Mouse (Mus musculus) heart, embryonic 11.5 days (tissue): ENCODE data around the gene Spocd1. TPM values are rescaled to one million over a fixed set of nuclear protein-coding genes. Genes with fewer than 3 reads are reported as not detected.

Experiments used
- ATAC-seq: fragments of 200-750 bp; cut with Nextera tagmentation; replicated peaks from 2 replicates; pipeline ENCODE4 v1.8.0; 2017; ENCODE audit warnings: moderate library complexity; ENCODE audit not compliant: insufficient number of reproducible peaks, low FRiP score, low TSS enrichment
- H3K27ac ChIP-seq: fragments of 300-500 bp; sonication (generic); 2 replicates; pipeline ENCODE4 v1.5.1; 2014; ENCODE audit warnings: mild to moderate bottlenecking, low read depth, low read length
- H3K27me3 ChIP-seq: fragments of 300-500 bp; sonication (generic); 2 replicates; pipeline ENCODE4 v1.6.1; 2014; ENCODE audit warnings: mild to moderate bottlenecking, low read length, mixed read lengths; ENCODE audit not compliant: control insufficient read depth, insufficient read depth
- H3K36me3 ChIP-seq: fragments of 300-500 bp; sonication (generic); 2 replicates; pipeline ENCODE4 v1.6.1; 2014; ENCODE audit warnings: mild to moderate bottlenecking, low read length, moderate library complexity, mixed read lengths; ENCODE audit not compliant: control insufficient read depth, insufficient read depth
- H3K4me1 ChIP-seq: fragments of 300-500 bp; sonication (generic); 2 replicates; pipeline ENCODE4 v1.6.1; 2014; ENCODE audit warnings: low read length; ENCODE audit not compliant: control insufficient read depth, insufficient read depth
- H3K4me2 ChIP-seq: fragments of 300-500 bp; sonication (generic); 2 replicates; pipeline ENCODE4 v1.6.1; 2014; ENCODE audit warnings: mild to moderate bottlenecking, moderate library complexity
- H3K4me3 ChIP-seq: fragments of 300-500 bp; sonication (generic); 2 replicates; pipeline ENCODE4 v1.5.1; 2014; ENCODE audit warnings: low read depth, low read length
- H3K9ac ChIP-seq: fragments of 300-500 bp; sonication (generic); 2 replicates; pipeline ENCODE4 v1.6.1; 2014; ENCODE audit warnings: mild to moderate bottlenecking, low read depth, low read length, moderate library complexity
- H3K9me3 ChIP-seq: fragments of 300-500 bp; sonication (generic); replicated peaks from 2 replicates; pipeline ENCODE4 v1.6.1; 2016; ENCODE audit warnings: low read length; ENCODE audit not compliant: control insufficient read depth
- WGBS: fragments of 180-500 bp; shearing (Covaris S2); extraction: QIAGEN DNeasy Blood & Tissue Kit; methylation state at CpG from one replicate; pipeline ENCODE4 v1.1.7; 2014; ENCODE audit not compliant: insufficient replicate concordance; 5-methylcytosine and 5-hydroxymethylcytosine counted together
- polyA plus RNA-seq: library from polyadenylated mRNA; unstranded; fragments of >200 nt; fragmentation: Nextera tagmentation; extraction: Ambion mirVana; gene quantifications from 2 replicates; pipeline ENCODE4 v1.2.1, GENCODE M21; 2014

Gene Spocd1
- polyA plus RNA-seq, 1 experiment from 2014 or later, result 0.34 TPM

GRCm38 (mm10) chr4:129970861-129971260 lies 41.8 kb downstream of the Spocd1 start:
- peaks cover 18% of the 10 kb centered on the region for H3K27me3 ChIP-seq
- H3K4me3 ChIP-seq, result no peak overlapping the region
- peaks cover 5% of the 10 kb centered on the region; the same call in 1 of the 2 replicates for H3K4me1 ChIP-seq
- no peak for ATAC-seq
- no peak overlapping the region for H3K9ac ChIP-seq
- 87% methylated on average over 11 of the region's 11 CpGs for WGBS
- H3K4me2 ChIP-seq, result no peak overlapping the region
- H3K36me3 ChIP-seq, result no peaks in the 10 kb centered on the region
- H3K27ac ChIP-seq, result no peak overlapping the region
- no peaks in the 10 kb centered on the region for H3K9me3 ChIP-seq

GRCm38 (mm10) chr4:129971989-129972388 lies 42.9 kb downstream of the Spocd1 start:
- Histone ChIP-seq H3K27me3 (peaks cover 21% of the 10 kb centered on the region), H3K4me2 (no peak overlapping the region), H3K9ac (no peak overlapping the region), H3K4me1 (peaks cover 5% of the 10 kb centered on the region; the same call in 1 of the 2 replicates), H3K4me3 (no peak overlapping the region), H3K9me3 (no peaks in the 10 kb centered on the region), H3K27ac (no peak overlapping the region), H3K36me3 (no peaks in the 10 kb centered on the region)
- 27% methylated on average over 7 of the region's 7 CpGs for whole genome bisulfite sequencing
- no peak; the same call in 1 of the 2 replicates for ATAC-seq

DNA sequence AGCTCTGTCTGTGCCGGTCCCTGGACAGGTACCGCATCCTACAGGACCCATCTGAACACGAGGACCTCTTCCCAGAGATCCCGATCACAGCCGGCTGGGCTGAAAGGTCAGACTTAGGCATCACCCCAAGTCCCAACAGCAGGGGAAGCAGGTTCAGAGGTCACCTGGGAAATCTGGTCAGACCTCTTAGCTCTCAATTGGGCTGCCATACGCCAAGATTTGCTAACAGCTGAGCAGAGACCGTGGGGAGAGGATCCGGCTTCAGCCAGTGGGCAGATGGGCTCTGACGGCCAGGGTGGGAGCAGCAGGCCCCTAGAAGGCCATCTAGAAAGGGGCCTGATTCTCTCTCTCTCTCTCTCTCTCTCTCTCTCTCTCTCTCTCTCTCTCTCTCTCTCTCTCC lies 45.2 kb downstream of the Spocd1 start:
- H3K27me3 ChIP-seq, result peaks cover 24% of the 10 kb centered on the region
- H3K4me1 ChIP-seq, result peaks cover 3% of the 10 kb centered on the region; the same call in 1 of the 2 replicates
- H3K36me3 ChIP-seq, result no peaks in the 10 kb centered on the region
- H3K9me3 ChIP-seq, result no peaks in the 10 kb centered on the region
- H3K9ac ChIP-seq, result no peak overlapping the region
- no peak for ATAC-seq
- no peak overlapping the region for H3K27ac ChIP-seq
- no peak overlapping the region for H3K4me3 ChIP-seq
- no peak overlapping the region for H3K4me2 ChIP-seq
- 65% methylated on average over 9 of the region's 9 CpGs for WGBS

DNA sequence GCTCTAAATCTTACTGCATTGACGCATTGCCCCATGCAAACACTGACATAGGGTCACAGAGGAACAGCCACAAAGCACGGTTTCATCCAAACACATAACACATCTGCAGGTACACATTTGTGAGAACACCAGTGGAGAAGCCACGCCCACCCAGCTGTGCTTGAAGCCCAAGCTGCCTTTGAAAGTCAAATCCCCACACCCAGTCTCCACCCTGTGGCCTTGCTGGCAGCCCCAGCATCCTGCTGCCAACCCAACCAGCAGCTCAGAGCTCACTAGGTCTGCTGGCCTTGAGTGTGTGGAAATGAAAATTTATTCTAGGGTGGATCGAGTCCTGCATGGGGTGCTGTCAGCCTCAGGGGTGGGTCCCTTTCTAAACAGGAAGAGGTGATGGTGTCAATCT lies 48.2 kb downstream of the Spocd1 start:
- no peak overlapping the region for H3K4me2 ChIP-seq
- H3K9ac ChIP-seq, result no peak overlapping the region
- ATAC-seq, result no peak
- H3K27ac ChIP-seq, result no peak overlapping the region
- peaks cover 48% of the 10 kb centered on the region for H3K27me3 ChIP-seq
- no peak overlapping the region for H3K4me3 ChIP-seq
- WGBS, result 59% methylated on average over 4 of the region's 4 CpGs
- H3K9me3 ChIP-seq, result no peaks in the 10 kb centered on the region
- no peaks in the 10 kb centered on the region for H3K36me3 ChIP-seq
- peaks cover 3% of the 10 kb centered on the region; the same call in 1 of the 2 replicates for H3K4me1 ChIP-seq

GRCm38 (mm10) chr4:129978227-129978626 lies 49.2 kb downstream of the Spocd1 start:
- H3K27ac ChIP-seq, result no peak overlapping the region
- no peak overlapping the region for H3K4me2 ChIP-seq
- H3K27me3 ChIP-seq, result peaks cover 53% of the 10 kb centered on the region
- 69% methylated on average over 4 of the region's 4 CpGs for WGBS
- no peaks in the 10 kb centered on the region for H3K9me3 ChIP-seq
- H3K4me3 ChIP-seq, result no peak overlapping the region
- no peak for ATAC-seq
- H3K36me3 ChIP-seq, result no peaks in the 10 kb centered on the region
- no peak overlapping the region for H3K9ac ChIP-seq
- H3K4me1 ChIP-seq, result peaks cover 3% of the 10 kb centered on the region; the same call in 1 of the 2 replicates

DNA sequence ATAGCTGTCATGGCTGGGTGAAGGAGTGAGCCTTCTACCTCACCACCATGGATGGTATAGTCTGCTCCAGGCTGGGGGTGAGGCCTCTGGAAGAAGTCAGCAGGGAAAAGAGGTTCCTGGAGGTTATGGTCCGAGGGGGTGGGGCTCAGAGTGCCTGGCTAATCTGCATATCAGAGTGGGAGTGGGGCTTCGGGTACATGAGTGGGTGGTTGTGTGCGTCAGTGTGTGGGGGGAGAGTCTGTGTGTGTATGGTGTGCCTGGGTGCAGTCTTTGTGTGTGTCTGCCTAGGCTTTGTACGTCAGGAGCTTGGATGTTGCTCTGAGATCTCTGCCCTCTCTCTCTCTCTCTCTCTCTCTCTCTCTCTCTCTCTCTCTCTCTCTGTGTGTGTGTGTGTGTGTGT lies 49.9 kb downstream of the Spocd1 start:
- no peak overlapping the region for H3K27ac ChIP-seq
- no peak overlapping the region for H3K9ac ChIP-seq
- WGBS, result 72% methylated on average over 4 of the region's 4 CpGs
- no peaks in the 10 kb centered on the region for H3K36me3 ChIP-seq
- peaks cover 7% of the 10 kb centered on the region for H3K4me1 ChIP-seq
- peaks cover 48% of the 10 kb centered on the region for H3K27me3 ChIP-seq
- no peak overlapping the region for H3K4me2 ChIP-seq
- H3K9me3 ChIP-seq, result no peaks in the 10 kb centered on the region
- H3K4me3 ChIP-seq, result no peak overlapping the region
- no peak for ATAC-seq

DNA sequence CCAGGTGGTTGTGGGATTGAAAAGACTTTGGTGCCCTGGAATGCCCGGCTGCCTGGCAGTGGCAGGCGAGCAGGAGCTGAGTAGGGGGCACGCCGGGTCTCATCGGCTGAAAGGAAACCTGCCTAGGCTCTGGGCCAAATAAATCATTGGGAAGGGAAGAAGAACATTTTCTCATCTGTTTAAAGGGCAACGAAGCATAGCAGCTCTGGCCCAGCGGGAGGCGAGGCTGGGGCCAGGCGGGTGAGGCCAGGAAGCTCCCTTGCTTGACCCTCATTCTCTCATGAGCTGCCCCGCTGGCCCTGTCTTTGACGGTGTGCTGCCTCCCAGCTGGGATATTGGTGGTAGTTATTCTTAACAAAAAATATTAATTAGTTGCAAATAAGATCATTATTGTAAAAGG lies 52.6 kb downstream of the Spocd1 start:
- ATAC-seq, result no peak

DNA sequence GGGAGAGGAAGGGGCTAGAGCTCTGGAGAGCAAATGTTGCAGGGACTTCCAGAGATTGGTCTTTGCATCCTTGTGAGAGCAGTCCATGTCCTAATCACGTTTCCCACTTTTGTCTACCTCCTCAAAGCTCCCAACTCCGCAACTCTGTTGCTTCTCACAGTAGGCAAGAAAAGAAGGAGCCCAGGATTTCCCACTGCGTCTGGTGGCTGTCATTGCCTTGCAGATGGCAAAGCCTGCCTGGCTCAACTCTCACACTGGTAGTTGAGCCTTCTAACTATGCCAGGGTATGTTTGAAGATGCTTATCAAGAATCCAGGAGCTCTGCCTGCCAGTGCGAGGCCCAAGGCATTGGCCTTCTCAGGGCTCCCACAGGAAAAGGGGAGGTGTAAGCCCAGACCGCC lies 54.0 kb downstream of the Spocd1 start:
- Histone ChIP-seq H3K4me3 (no peak overlapping the region), H3K4me1 (peaks cover 18% of the 10 kb centered on the region), H3K27ac (no peak overlapping the region), H3K27me3 (peaks cover 74% of the 10 kb centered on the region), H3K9me3 (no peaks in the 10 kb centered on the region), H3K4me2 (no peak overlapping the region), H3K36me3 (no peaks in the 10 kb centered on the region), H3K9ac (no peak overlapping the region)
- no peak for ATAC-seq
- WGBS, result 27% methylated on average over 5 of the region's 5 CpGs

More for the DNA sequence above, 52.6 kb downstream of the Spocd1 start:
- H3K4me1 ChIP-seq, result peaks cover 12% of the 10 kb centered on the region
- 60% methylated on average over 11 of the region's 11 CpGs for WGBS
- H3K9ac ChIP-seq, result no peak overlapping the region
- no peak overlapping the region for H3K27ac ChIP-seq
- H3K9me3 ChIP-seq, result no peaks in the 10 kb centered on the region
- no peaks in the 10 kb centered on the region for H3K36me3 ChIP-seq
- H3K27me3 ChIP-seq, result peaks cover 60% of the 10 kb centered on the region
- no peak overlapping the region for H3K4me2 ChIP-seq
- H3K4me3 ChIP-seq, result no peak overlapping the region

- no peaks in the 10 kb centered on the region for H3K36me3 ChIP-seq
- no peak for ATAC-seq
- H3K4me1 ChIP-seq, result peaks cover 18% of the 10 kb centered on the region
- no peaks in the 10 kb centered on the region for H3K9me3 ChIP-seq
- H3K27ac ChIP-seq, result no peak overlapping the region
- 7% methylated on average over 15 of the region's 15 CpGs for WGBS
- no peak overlapping the region for H3K9ac ChIP-seq
- H3K4me2 ChIP-seq, result peak overlapping the region; percentile 97
- peak overlapping the region; percentile 65 for H3K4me3 ChIP-seq
- H3K27me3 ChIP-seq, result peaks cover 79% of the 10 kb centered on the region
Measured at GRCm38 (mm10) chr4:129983764-129984420, 54.8 kb downstream of the Spocd1 start.
